Mouse (Mus musculus): ENCODE measurements around the gene 4930470P17Rik. TPM values are rescaled to one million over a fixed set of nuclear protein-coding genes. Genes with fewer than 3 reads are reported as not detected.

Gene 4930470P17Rik
- total RNA-seq, 4 experiments from 2014 or later = not detected

Other genes starting within 250 kb of the 4930470P17Rik start
- 100 to 1,000 TPM in 1 of 4 experiments, 10 to 100 TPM in 3; 80.7 to 107 (median 88.1) TPM for gene Bcas1, start 174.2 kb downstream of the 4930470P17Rik start, total RNA-seq (2022)
- 10 to 100 TPM; 23.8 to 34.6 (median 28.4) TPM for gene Pfdn4, start 105.6 kb downstream of the 4930470P17Rik start, total RNA-seq (2022)
- gene Cyp24a1, start 104.9 kb downstream of the 4930470P17Rik start, total RNA-seq (2022) = under 1 TPM in 1 of 4 experiments, not detected in 3; 0.11 TPM
- 10 to 100 TPM; 17.5 to 20.3 (median 17.8) TPM for gene Dok5, start 129.8 kb upstream of the 4930470P17Rik start, total RNA-seq (2022)